Comparison of ENCODE assay signal across 9 mouse cellular contexts in genomic region chr17:75179001-75179400, GRCm38 (mm10).
DNase-seq lines count a peak whose midpoint lies in the region; ATAC-seq lines count a peak whose summit lies in the region.
"Had no signal": no experiment of that assay in that cellular context is flagged by ENCODE, and none has a peak within 500 bp of the region (broad histone marks: within the 10 kb centered on the region; RNA-seq: fewer than 3 reads in every experiment).

No protein-coding gene starts in this region.

- no peak for DNase-seq in hindbrain, embryonic 10.5 days (ENCODE audit: low spot score)
- DNase-seq in A20 (ENCODE audit: low read depth, low spot score): peak; percentile 64
- peak; percentile 27 for DNase-seq in Muller cell, postnatal 12 days (ENCODE audit: inconsistent ontology term)
- DNase-seq in thymus, postnatal 14 days: no peak
- no peak for DNase-seq in left cerebral cortex, postnatal 36 days (ENCODE audit: low spot score in 2 of 2)

- intact Hi-C loops in left cerebral cortex, postnatal 36 days (cut with DNase I): no loop called here

- peak overlapping the region; percentile 33; the same call in 1 of the 2 replicates for H3K4me2 ChIP-seq in hindbrain, embryonic 15.5 days
- H3K4me2 ChIP-seq in limb, embryonic 15.5 days: peak overlapping the region; percentile 47

- ATAC-seq in hindbrain, embryonic 15.5 days (ENCODE audit: low FRiP score, low read depth): no peak
- no peak for ATAC-seq in limb, embryonic 15.5 days (ENCODE audit: insufficient number of reproducible peaks, low FRiP score, low TSS enrichment, low read depth)

- no peak overlapping the region for H3K27ac ChIP-seq in hindbrain, embryonic 15.5 days (replicated peaks)
- H3K27ac ChIP-seq in hindbrain, embryonic 10.5 days: no peak overlapping the region
- peak overlapping the region; percentile 79 for H3K27ac ChIP-seq in limb, embryonic 15.5 days

- WGBS in hindbrain, embryonic 15.5 days: 67% methylated on average over 8 of the region's 8 CpGs
- WGBS in hindbrain, embryonic 10.5 days: 67% methylated on average over 8 of the region's 8 CpGs
- 35% methylated on average over 8 of the region's 8 CpGs for WGBS in limb, embryonic 15.5 days

- no peak overlapping the region for H3K4me3 ChIP-seq in hindbrain, embryonic 15.5 days
- H3K4me3 ChIP-seq in hindbrain, embryonic 10.5 days: no peak overlapping the region
- H3K4me3 ChIP-seq in limb, embryonic 15.5 days: peak overlapping the region; percentile 28
- H3K4me3 ChIP-seq: erythroblast, embryonic 14.5 days had no signal

- H3K4me1 ChIP-seq in hindbrain, embryonic 15.5 days (replicated peaks): peaks cover 12% of the 10 kb centered on the region
- H3K4me1 ChIP-seq in hindbrain, embryonic 10.5 days (replicated peaks): peaks cover 21% of the 10 kb centered on the region
- peaks cover 36% of the 10 kb centered on the region for H3K4me1 ChIP-seq in limb, embryonic 15.5 days

- H3K36me3 ChIP-seq in hindbrain, embryonic 15.5 days: no peaks in the 10 kb centered on the region
- no peaks in the 10 kb centered on the region for H3K36me3 ChIP-seq in hindbrain, embryonic 10.5 days
- H3K36me3 ChIP-seq in limb, embryonic 15.5 days: no peaks in the 10 kb centered on the region
- H3K36me3 ChIP-seq: G1E had no signal

- H3K9me3 ChIP-seq in hindbrain, embryonic 15.5 days: no peaks in the 10 kb centered on the region
- H3K9me3 ChIP-seq in hindbrain, embryonic 10.5 days: no peaks in the 10 kb centered on the region
- H3K9me3 ChIP-seq in limb, embryonic 15.5 days: no peaks in the 10 kb centered on the region

- no peak overlapping the region for H3K9ac ChIP-seq in hindbrain, embryonic 15.5 days
- no peak overlapping the region for H3K9ac ChIP-seq in limb, embryonic 15.5 days

- no peaks in the 10 kb centered on the region for H3K27me3 ChIP-seq in hindbrain, embryonic 15.5 days
- no peaks in the 10 kb centered on the region for H3K27me3 ChIP-seq in hindbrain, embryonic 10.5 days (ENCODE audit: insufficient read depth, poor library complexity, severe bottlenecking)
- no peaks in the 10 kb centered on the region for H3K27me3 ChIP-seq in limb, embryonic 15.5 days

Comparison
In these comparisons a context has a peak if more than half of its experiments do, and no peak if none do; other contexts are left out.
1. DNase-seq: peak in A20 (single experiment) and Muller cell, postnatal 12 days (single experiment); none in hindbrain, embryonic 10.5 days (single experiment), thymus, postnatal 14 days (single experiment) and left cerebral cortex, postnatal 36 days (0 of 2).